Mouse (Mus musculus) retina, embryonic 14.5 days (tissue): Measurements from ENCODE around the gene Gm8082.
"Not testable (repeated sequence)": the region's sequence is repeated elsewhere in the genome, so short reads cannot be mapped to it uniquely, and the experiment has no call there.

ENCODE experiments used
- DNase-seq: peaks from one replicate; pipeline ENCODE4 v3.0.0-alpha.2; 2015; ENCODE audit warnings: low spot score

Gene Gm8082

GRCm38 (mm10) chr14:42993524-42993923 lies at the start of gene Gm8082:
Gm8082 (minus strand) TSS chr14:42993624.
- DNase-seq = not testable (repeated sequence)

- not testable (repeated sequence) for DNase-seq
These were observed 22.1 kb upstream of the Gm8082 start, which contains the start of gene Gm10376 for GRCm38 (mm10) chr14:43015528-43015927. Gm10376 (minus strand) TSS chr14:43015628.
